Mouse (Mus musculus) C2C12 (cell line): ENCODE results near the gene Pla2g2d. TPM values are rescaled to one million over a fixed set of nuclear protein-coding genes. Genes with fewer than 3 reads are reported as not detected.

Experiments used
- H3K27me3 ChIP-seq: one replicate; pipeline ENCODE4 v1.6.1; 2011; ENCODE audit not compliant: control insufficient read depth, insufficient read depth, insufficient read length
- H3K36me3 ChIP-seq: one replicate; pipeline ENCODE4 v1.6.1; 2011; ENCODE audit not compliant: control insufficient read depth, insufficient read depth
- H3K4me3 ChIP-seq: one replicate; pipeline ENCODE4 v1.5.1; 2011; ENCODE audit warnings: mild to moderate bottlenecking, control low read depth; ENCODE audit not compliant: poor library complexity, insufficient read depth, severe bottlenecking
- H3K79me2 ChIP-seq: one replicate; pipeline ENCODE4 v1.6.1; 2011; ENCODE audit not compliant: control insufficient read depth, insufficient read depth
- H3K79me3 ChIP-seq: one replicate; pipeline ENCODE4 v1.6.1; 2011; ENCODE audit warnings: low read depth, control low read depth
- H3ac ChIP-seq: one replicate; pipeline ENCODE3; 2011; ENCODE audit warnings: low read depth; ENCODE audit not compliant: control insufficient read depth, insufficient read length
- CEBPB ChIP-seq: IDR thresholded peaks from one replicate; pipeline ENCODE4 v1.6.1; 2011; ENCODE audit warnings: low read depth, mild to moderate bottlenecking, control low read depth, moderate library complexity
- CTCF ChIP-seq: IDR thresholded peaks from one replicate; pipeline ENCODE4 v1.5.1; 2011; ENCODE audit not compliant: control insufficient read depth, insufficient read depth, insufficient read length
- FOSL1 ChIP-seq: IDR thresholded peaks from one replicate; pipeline ENCODE4 v1.8.0; 2011; ENCODE audit warnings: mild to moderate bottlenecking, low read length; ENCODE audit not compliant: poor library complexity, insufficient read depth, severe bottlenecking
- MAX ChIP-seq: IDR thresholded peaks from one replicate; pipeline ENCODE4 v1.6.1; 2011; ENCODE audit warnings: mild to moderate bottlenecking, control low read depth
- MYOD1 ChIP-seq: IDR thresholded peaks from one replicate; pipeline ENCODE4 v1.6.1; 2011; ENCODE audit warnings: low read depth; ENCODE audit not compliant: control insufficient read depth, insufficient read length
- MYOG ChIP-seq: IDR thresholded peaks from one replicate; pipeline ENCODE4 v1.6.1; 2011; ENCODE audit not compliant: control insufficient read depth, insufficient read length; ENCODE audit errors: extremely low read depth
- USF1 ChIP-seq: IDR thresholded peaks from one replicate; pipeline ENCODE4 v1.6.1; 2011; ENCODE audit warnings: low read depth, mild to moderate bottlenecking, control low read depth, moderate library complexity
- polyA plus RNA-seq: library from polyadenylated mRNA; unstranded; fragments of >200 nt; fragmentation: generic; extraction: Trizol; gene quantifications from one replicate; pipeline ENCODE4 v1.2.1, GENCODE M21; 2012; ENCODE audit warnings: missing spikeins

The Pla2g2d gene
- polyA plus RNA-seq, 1 experiment, result not detected

GRCm38 (mm10) chr4:138752603-138753002 is 22.9 kb upstream of the Pla2g2d start:
- TF ChIP-seq FOSL1, result no peak
- TF ChIP-seq MYOG, result no peak
- no peak for TF ChIP-seq USF1
- TF ChIP-seq CEBPB, result no peak
- TF ChIP-seq MAX, result no peak
- TF ChIP-seq MYOD1, result no peak
- TF ChIP-seq CTCF, result no peak
- peaks cover 23% of the 10 kb centered on the region for H3K27me3 ChIP-seq
- no peaks in the 10 kb centered on the region for H3K36me3 ChIP-seq
- no peak overlapping the region for H3ac ChIP-seq
- H3K79me2 ChIP-seq, result no peaks in the 10 kb centered on the region
- no peak overlapping the region for H3K4me3 ChIP-seq
- no peaks in the 10 kb centered on the region for H3K79me3 ChIP-seq

GRCm38 (mm10) chr4:138753608-138754007 is 21.9 kb upstream of the Pla2g2d start:
- H3ac ChIP-seq, result no peak overlapping the region
- TF ChIP-seq MYOG (no peak), MAX (no peak), MYOD1 (no peak), CTCF (no peak), FOSL1 (no peak), USF1 (no peak), CEBPB (no peak)
- no peak overlapping the region for H3K4me3 ChIP-seq

GRCm38 (mm10) chr4:138754432-138754831 is 21.1 kb upstream of the Pla2g2d start:
- Histone ChIP-seq H3ac (no peak overlapping the region), H3K79me2 (no peaks in the 10 kb centered on the region), H3K79me3 (no peaks in the 10 kb centered on the region), H3K36me3 (no peaks in the 10 kb centered on the region), H3K27me3 (peaks cover 14% of the 10 kb centered on the region), H3K4me3 (no peak overlapping the region)
- TF ChIP-seq CTCF (no peak), MYOG (no peak), MAX (no peak), USF1 (no peak), CEBPB (no peak), FOSL1 (no peak), MYOD1 (no peak)

More at GRCm38 (mm10) chr4:138753608-138754007, 21.9 kb upstream of the Pla2g2d start:
- no peaks in the 10 kb centered on the region for H3K79me2 ChIP-seq
- peaks cover 20% of the 10 kb centered on the region for H3K27me3 ChIP-seq
- no peaks in the 10 kb centered on the region for H3K36me3 ChIP-seq
- no peaks in the 10 kb centered on the region for H3K79me3 ChIP-seq

GRCm38 (mm10) chr4:138755439-138755838 is 20.1 kb upstream of the Pla2g2d start:
- no peak for TF ChIP-seq MYOG
- no peak for TF ChIP-seq MYOD1
- no peak for TF ChIP-seq CTCF
- no peak for TF ChIP-seq USF1
- no peak for TF ChIP-seq MAX
- no peak for TF ChIP-seq FOSL1
- TF ChIP-seq CEBPB, result no peak
- Histone ChIP-seq H3K36me3 (no peaks in the 10 kb centered on the region), H3K4me3 (no peak overlapping the region), H3ac (no peak overlapping the region), H3K27me3 (peaks cover 13% of the 10 kb centered on the region), H3K79me2 (no peaks in the 10 kb centered on the region), H3K79me3 (no peaks in the 10 kb centered on the region)

GRCm38 (mm10) chr4:138755983-138756382 is 19.6 kb upstream of the Pla2g2d start:
- H3ac ChIP-seq, result no peak overlapping the region
- H3K36me3 ChIP-seq, result no peaks in the 10 kb centered on the region
- TF ChIP-seq CEBPB (no peak), CTCF (no peak), MYOD1 (no peak), MAX (no peak), USF1 (no peak), FOSL1 (no peak), MYOG (no peak)
- H3K79me2 ChIP-seq, result no peaks in the 10 kb centered on the region
- peaks cover 15% of the 10 kb centered on the region for H3K27me3 ChIP-seq
- no peak overlapping the region for H3K4me3 ChIP-seq
- H3K79me3 ChIP-seq, result no peaks in the 10 kb centered on the region

GRCm38 (mm10) chr4:138757416-138757815 is 18.1 kb upstream of the Pla2g2d start, which contains the start of gene Pla2g2f:
TSS of gene Pla2g2f (minus strand) at chr4:138757626.
- H3K4me3 ChIP-seq, result no peak within 1 kb of the TSS
- TF ChIP-seq MYOG, result no peak
- no peak for TF ChIP-seq CEBPB
- TF ChIP-seq MYOD1, result no peak
- H3K79me2 ChIP-seq, result no peaks in the 10 kb centered on the region
- peaks cover 24% of the 10 kb centered on the region for H3K27me3 ChIP-seq
- no peaks in the 10 kb centered on the region for H3K36me3 ChIP-seq
- no peaks in the 10 kb centered on the region for H3K79me3 ChIP-seq
- no peak within 1 kb of the TSS for H3ac ChIP-seq
